Mouse (Mus musculus) neural tube, embryonic 11.5 days (tissue): ENCODE measurements at regions not wholly inside any gene's neighbourhood (a gene's known extent, or its start where the extent isn't known, plus 50 kb on each side); places are given as distances from the start of the nearest gene placed in this dataset.

ENCODE experiments used
- ATAC-seq: fragments of 200-750 bp; cut with Nextera tagmentation; 2 replicates; pipeline ENCODE4 v1.8.0; 2017; ENCODE audit warnings: moderate number of reproducible peaks, mild to moderate bottlenecking, moderate TSS enrichment, moderate library complexity; ENCODE audit not compliant: insufficient read depth, low FRiP score, low TSS enrichment
- DNase-seq: peaks from one replicate; pipeline ENCODE4 v3.0.0-alpha.2; 2015; ENCODE audit warnings: low spot score
- H3K27ac ChIP-seq: fragments of 300-500 bp; sonication (generic); 2 replicates; pipeline ENCODE4 v1.5.1; 2014; ENCODE audit warnings: low read depth, mild to moderate bottlenecking, low read length
- H3K27me3 ChIP-seq: fragments of 300-500 bp; sonication (generic); 2 replicates; pipeline ENCODE4 v1.6.1; 2014; ENCODE audit warnings: mild to moderate bottlenecking, low read length, mixed read lengths; ENCODE audit not compliant: control insufficient read depth, insufficient read depth
- H3K36me3 ChIP-seq: fragments of 300-500 bp; sonication (generic); 2 replicates; pipeline ENCODE4 v1.6.1; 2014; ENCODE audit warnings: mild to moderate bottlenecking, low read length, moderate library complexity, mixed read lengths; ENCODE audit not compliant: control insufficient read depth, insufficient read depth
- H3K4me1 ChIP-seq: fragments of 300-500 bp; sonication (generic); 2 replicates; pipeline ENCODE4 v1.6.1; 2014; ENCODE audit warnings: low read length, mixed read lengths; ENCODE audit not compliant: control insufficient read depth, insufficient read depth
- H3K4me2 ChIP-seq: fragments of 300-500 bp; sonication (generic); 2 replicates; pipeline ENCODE4 v1.6.1; 2014; ENCODE audit warnings: low read depth, mild to moderate bottlenecking, moderate library complexity
- H3K4me3 ChIP-seq: fragments of 300-500 bp; sonication (generic); 2 replicates; pipeline ENCODE4 v1.5.1; 2014; ENCODE audit warnings: low read depth, low read length
- H3K9ac ChIP-seq: fragments of 300-500 bp; sonication (generic); 2 replicates; pipeline ENCODE4 v1.6.1; 2014; ENCODE audit warnings: mild to moderate bottlenecking, low read length
- H3K9me3 ChIP-seq: fragments of 300-500 bp; sonication (generic); 2 replicates; pipeline ENCODE4 v1.6.1; 2016; ENCODE audit warnings: low read length; ENCODE audit not compliant: control insufficient read depth
- WGBS: fragments of 180-500 bp; shearing (Covaris S2); extraction: QIAGEN DNeasy Blood & Tissue Kit; methylation state at CpG from one replicate; pipeline ENCODE4 v1.1.7; 2014; 5-methylcytosine and 5-hydroxymethylcytosine counted together

- ATAC-seq (no peak), DNase-seq (no peak)
- H3K36me3 ChIP-seq, result no peaks in the 10 kb centered on the region
- H3K27me3 ChIP-seq, result no peaks in the 10 kb centered on the region
- no peaks in the 10 kb centered on the region for H3K9me3 ChIP-seq
- 94% methylated on average over 2 of the region's 2 CpGs for WGBS
- no peaks in the 10 kb centered on the region for H3K4me1 ChIP-seq
- H3K4me2 ChIP-seq, result no peak overlapping the region
- no peak overlapping the region for H3K9ac ChIP-seq
- H3K4me3 ChIP-seq, result no peak overlapping the region
- H3K27ac ChIP-seq, result no peak overlapping the region
Measured at GRCm38 (mm10) chr8:116268685-116269084, 236.1 kb upstream of the Dynlrb2 start.

- no peak for ATAC-seq
- no peaks in the 10 kb centered on the region for H3K27me3 ChIP-seq
- WGBS, result 86% methylated on average over 9 of the region's 9 CpGs
- no peaks in the 10 kb centered on the region for H3K9me3 ChIP-seq
- H3K4me2 ChIP-seq, result no peak overlapping the region
- no peak overlapping the region for H3K4me3 ChIP-seq
- no peaks in the 10 kb centered on the region for H3K4me1 ChIP-seq
- H3K36me3 ChIP-seq, result no peaks in the 10 kb centered on the region
- DNase-seq, result no peak
- no peak overlapping the region for H3K9ac ChIP-seq
- H3K27ac ChIP-seq, result no peak overlapping the region
Measured at GRCm38 (mm10) chr8:116268161-116268560, 236.6 kb upstream of the Dynlrb2 start.

GRCm38 (mm10) chr8:116267021-116267420, 237.8 kb upstream of the Dynlrb2 start:
- no peak overlapping the region for H3K4me3 ChIP-seq
- no peaks in the 10 kb centered on the region for H3K36me3 ChIP-seq
- WGBS, result 74% methylated on average over 4 of the region's 4 CpGs
- no peaks in the 10 kb centered on the region for H3K4me1 ChIP-seq
- H3K4me2 ChIP-seq, result no peak overlapping the region
- ATAC-seq, result no peak
- H3K27me3 ChIP-seq, result no peaks in the 10 kb centered on the region
- H3K27ac ChIP-seq, result no peak overlapping the region
- H3K9me3 ChIP-seq, result no peaks in the 10 kb centered on the region
- H3K9ac ChIP-seq, result no peak overlapping the region
- no peak for DNase-seq

GRCm38 (mm10) chr8:116265591-116265990, 239.2 kb upstream of the Dynlrb2 start:
- no peaks in the 10 kb centered on the region for H3K9me3 ChIP-seq
- no peaks in the 10 kb centered on the region for H3K36me3 ChIP-seq
- H3K4me1 ChIP-seq, result no peaks in the 10 kb centered on the region; the same call in 1 of the 2 replicates
- ATAC-seq (no peak), DNase-seq (no peak)
- no peak overlapping the region for H3K4me2 ChIP-seq
- WGBS, result 89% methylated on average over 3 of the region's 3 CpGs
- no peak overlapping the region for H3K4me3 ChIP-seq
- no peak overlapping the region for H3K9ac ChIP-seq
- H3K27ac ChIP-seq, result no peak overlapping the region
- no peaks in the 10 kb centered on the region for H3K27me3 ChIP-seq

- Histone ChIP-seq H3K36me3 (no peaks in the 10 kb centered on the region), H3K4me2 (no peak overlapping the region), H3K9ac (no peak overlapping the region), H3K9me3 (no peaks in the 10 kb centered on the region), H3K27ac (no peak overlapping the region), H3K27me3 (no peaks in the 10 kb centered on the region), H3K4me3 (no peak overlapping the region), H3K4me1 (no peaks in the 10 kb centered on the region; the same call in 1 of the 2 replicates)
- 88% methylated on average over 3 of the region's 3 CpGs for WGBS
- DNase-seq (no peak), ATAC-seq (no peak)
Measured at GRCm38 (mm10) chr8:116264078-116264477, 240.7 kb upstream of the Dynlrb2 start.

GRCm38 (mm10) chr8:116261286-116261685, 243.5 kb upstream of the Dynlrb2 start:
- Histone ChIP-seq H3K4me2 (no peak overlapping the region), H3K4me3 (no peak overlapping the region), H3K27ac (no peak overlapping the region), H3K36me3 (no peaks in the 10 kb centered on the region), H3K4me1 (no peaks in the 10 kb centered on the region; the same call in 1 of the 2 replicates), H3K9me3 (no peaks in the 10 kb centered on the region), H3K9ac (no peak overlapping the region), H3K27me3 (no peaks in the 10 kb centered on the region)
- no peak for ATAC-seq
- 55% methylated on average over 2 of the region's 2 CpGs for WGBS
- peak; percentile 24 for DNase-seq

GRCm38 (mm10) chr8:116255398-116255797, 249.4 kb upstream of the Dynlrb2 start:
- H3K9ac ChIP-seq, result no peak overlapping the region
- H3K36me3 ChIP-seq, result no peaks in the 10 kb centered on the region
- ATAC-seq, result no peak
- no peak for DNase-seq
- H3K4me2 ChIP-seq, result no peak overlapping the region
- H3K27me3 ChIP-seq, result no peaks in the 10 kb centered on the region
- H3K4me3 ChIP-seq, result no peak overlapping the region
- H3K4me1 ChIP-seq, result no peaks in the 10 kb centered on the region
- H3K27ac ChIP-seq, result no peak overlapping the region
- WGBS, result 82% methylated on average over 5 of the region's 5 CpGs
- no peaks in the 10 kb centered on the region for H3K9me3 ChIP-seq

- ATAC-seq, result no peak
- H3K36me3 ChIP-seq, result no peaks in the 10 kb centered on the region
- H3K27me3 ChIP-seq, result no peaks in the 10 kb centered on the region
- H3K4me1 ChIP-seq, result no peaks in the 10 kb centered on the region
- H3K27ac ChIP-seq, result no peak overlapping the region
- H3K9me3 ChIP-seq, result no peaks in the 10 kb centered on the region
- H3K4me3 ChIP-seq, result no peak overlapping the region
- DNase-seq, result no peak
- no peak overlapping the region for H3K4me2 ChIP-seq
- 63% methylated on average over 7 of the region's 7 CpGs for WGBS
- H3K9ac ChIP-seq, result no peak overlapping the region
Measured at GRCm38 (mm10) chr8:116252455-116253216, 252.1 kb upstream of the Dynlrb2 start.

GRCm38 (mm10) chr8:116248398-116248797, 256.4 kb upstream of the Dynlrb2 start:
- Histone ChIP-seq H3K9me3 (no peaks in the 10 kb centered on the region), H3K4me2 (no peak overlapping the region), H3K27ac (no peak overlapping the region), H3K4me3 (no peak overlapping the region), H3K4me1 (no peaks in the 10 kb centered on the region), H3K36me3 (no peaks in the 10 kb centered on the region), H3K9ac (no peak overlapping the region), H3K27me3 (no peaks in the 10 kb centered on the region)
- DNase-seq (no peak), ATAC-seq (no peak)
- 69% methylated on average over 1 of the region's 1 CpGs for WGBS
